ENCODE assay signal across 9 mouse cellular contexts in the genomic region with DNA sequence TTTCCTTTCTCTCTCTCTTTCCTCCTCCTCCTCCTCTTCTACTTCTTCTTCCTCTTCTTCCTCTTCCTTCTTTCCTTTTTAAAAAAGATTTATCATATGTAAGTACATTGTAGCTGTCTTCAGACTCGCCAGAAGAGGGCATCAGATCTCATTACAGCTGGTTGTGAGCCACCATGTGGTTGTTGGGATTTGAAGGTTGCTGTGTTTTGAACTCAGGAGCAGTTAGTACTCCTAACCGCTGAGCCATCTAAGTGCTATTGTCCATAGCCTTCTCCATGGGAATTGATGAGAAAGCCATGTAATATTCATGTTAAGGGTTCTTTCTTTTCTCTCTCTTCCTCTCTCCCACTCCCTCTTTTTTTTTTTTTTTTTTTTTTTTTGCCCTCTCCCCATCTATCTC. TPM values are rescaled to one million over a fixed set of nuclear protein-coding genes. Genes with fewer than 3 reads are reported as not detected.
DNase-seq lines count a peak whose midpoint lies in the region; ATAC-seq lines count a peak whose summit lies in the region.
"Had no signal": no experiment of that assay in that cellular context is flagged by ENCODE, and none has a peak within 500 bp of the region (broad histone marks: within the 10 kb centered on the region; RNA-seq: fewer than 3 reads in every experiment).

No protein-coding gene starts in this region.

- H3K27me3 ChIP-seq in kidney, embryonic 15.5 days, result no peaks in the 10 kb centered on the region
- H3K27me3 ChIP-seq in limb, embryonic 10.5 days (ENCODE audit: low read depth, poor library complexity, severe bottlenecking), result no peaks in the 10 kb centered on the region
- H3K27me3 ChIP-seq: embryonic facial prominence, embryonic 13.5 days had no signal

- no peak overlapping the region for H3K4me3 ChIP-seq in kidney, embryonic 15.5 days (replicated peaks)
- peak overlapping the region; percentile 73; the same call in 1 of the 2 replicates for H3K4me3 ChIP-seq in limb, embryonic 10.5 days

- no peaks in the 10 kb centered on the region for H3K9me3 ChIP-seq in kidney, embryonic 15.5 days (replicated peaks)
- no peaks in the 10 kb centered on the region for H3K9me3 ChIP-seq in limb, embryonic 10.5 days (replicated peaks)
- H3K9me3 ChIP-seq: embryonic facial prominence, embryonic 13.5 days had no signal

- H3K36me3 ChIP-seq in kidney, embryonic 15.5 days, result peaks cover 45% of the 10 kb centered on the region
- peaks cover 48% of the 10 kb centered on the region for H3K36me3 ChIP-seq in limb, embryonic 10.5 days

- WGBS in kidney, embryonic 15.5 days, result 36% methylated on average over 2 of the region's 2 CpGs
- 36% methylated on average over 2 of the region's 2 CpGs for WGBS in limb, embryonic 10.5 days

- H3K27ac ChIP-seq in kidney, embryonic 15.5 days, result no peak overlapping the region
- H3K27ac ChIP-seq in limb, embryonic 10.5 days, result no peak overlapping the region

- H3K9ac ChIP-seq in kidney, embryonic 15.5 days, result no peak overlapping the region

- H3K4me2 ChIP-seq in kidney, embryonic 15.5 days, result no peak overlapping the region

- peaks cover 13% of the 10 kb centered on the region for H3K4me1 ChIP-seq in kidney, embryonic 15.5 days
- H3K4me1 ChIP-seq in limb, embryonic 10.5 days, result peaks cover 9% of the 10 kb centered on the region

- peak; percentile 47 for DNase-seq in adrenal gland, adult 2 months
- DNase-seq in adrenal gland, postnatal 10 days, result no peak
- peak; percentile 57 for DNase-seq in kidney, adult 9 months
- peak; percentile 79 for DNase-seq in R1 (ENCODE audit: low read depth, low spot score)
- DNase-seq in limb, embryonic 10.5 days (ENCODE audit: low spot score), result no peak
- no peak for DNase-seq in c-Kit-positive CD71-positive TER-119-positive erythroid progenitor cells, embryonic 14.5 days (ENCODE audit: low spot score)

- ATAC-seq in kidney, embryonic 15.5 days (replicated peaks; ENCODE audit: low FRiP score), result no peak
- 0 out of 2 replicates have a peak, but pooled peaks have one; percentile 16 for ATAC-seq in monocyte, adult 5-6 weeks (replicated peaks; ENCODE audit: insufficient number of reproducible peaks, low FRiP score, low TSS enrichment, poor library complexity, severe bottlenecking)

RNA-seq across cellular contexts. Expression of a gene that starts 0.5 kb away (rescaled TPM):
- total RNA-seq in adrenal gland, adult 2 months (2021), result 10 to 100 TPM; 72.1 to 73.8 TPM
- 23.8 and 32.5 TPM in 2 replicates for polyA plus RNA-seq in adrenal gland, adult 2 months (2012; rRNA removed)
- total RNA-seq in adrenal gland, postnatal 10 days (2021), result 10 to 100 TPM; 46.6 to 59.3 TPM
- polyA plus RNA-seq in kidney, embryonic 15.5 days (2015; fragmentation: Nextera tagmentation; extraction: Ambion mirVana), result 69.9 and 70.6 TPM in 2 replicates
- 49.1 and 60.3 TPM in 2 replicates for polyA plus RNA-seq in limb, embryonic 10.5 days (2016; fragmentation: Nextera tagmentation; extraction: Ambion mirVana)
- total RNA-seq in monocyte, adult 5-6 weeks (2017), result 52.4 to 94.4 TPM (median 62.0 TPM) in 3 replicates

RNA-seq across cellular contexts. Expression of a gene that starts 15.4 kb away (rescaled TPM):
- 10 to 100 TPM; 52.3 to 54.4 TPM for total RNA-seq in adrenal gland, adult 2 months (2021)
- 8.6 and 10.2 TPM in 2 replicates for polyA plus RNA-seq in adrenal gland, adult 2 months (2012; rRNA removed)
- total RNA-seq in adrenal gland, postnatal 10 days (2021), result 10 to 100 TPM; 59.1 to 63.2 TPM
- polyA plus RNA-seq in kidney, embryonic 15.5 days (2015; fragmentation: Nextera tagmentation; extraction: Ambion mirVana), result 236 and 238 TPM in 2 replicates
- polyA plus RNA-seq in limb, embryonic 10.5 days (2016; fragmentation: Nextera tagmentation; extraction: Ambion mirVana), result 374 and 379 TPM in 2 replicates
- 72.4 to 84.1 TPM (median 74.7 TPM) in 3 replicates for total RNA-seq in monocyte, adult 5-6 weeks (2017)

RNA-seq across cellular contexts. Expression of a gene that starts 17.9 kb away (rescaled TPM):
- 100 to 1,000 TPM; 105 to 110 TPM for total RNA-seq in adrenal gland, adult 2 months (2021)
- polyA plus RNA-seq in adrenal gland, adult 2 months (2012; rRNA removed), result 34.5 and 37.2 TPM in 2 replicates
- 100 to 1,000 TPM; 101 to 108 TPM for total RNA-seq in adrenal gland, postnatal 10 days (2021)
- 149 and 152 TPM in 2 replicates for polyA plus RNA-seq in kidney, embryonic 15.5 days (2015; fragmentation: Nextera tagmentation; extraction: Ambion mirVana)
- 175 and 194 TPM in 2 replicates for polyA plus RNA-seq in limb, embryonic 10.5 days (2016; fragmentation: Nextera tagmentation; extraction: Ambion mirVana)
- total RNA-seq in monocyte, adult 5-6 weeks (2017), result 65.3 to 100 TPM (median 80.3 TPM) in 3 replicates

RNA-seq across cellular contexts. Expression of a gene that starts 22.8 kb away (rescaled TPM):
- total RNA-seq in adrenal gland, adult 2 months (2021), result 100 to 1,000 TPM; 199 to 282 TPM
- 81.4 and 98.2 TPM in 2 replicates for polyA plus RNA-seq in adrenal gland, adult 2 months (2012; rRNA removed)
- total RNA-seq in adrenal gland, postnatal 10 days (2021), result 100 to 1,000 TPM; 263 to 269 TPM
- 79.4 and 87.1 TPM in 2 replicates for polyA plus RNA-seq in kidney, embryonic 15.5 days (2015; fragmentation: Nextera tagmentation; extraction: Ambion mirVana)
- polyA plus RNA-seq in limb, embryonic 10.5 days (2016; fragmentation: Nextera tagmentation; extraction: Ambion mirVana), result 4.6 and 5.3 TPM in 2 replicates
- 24.0 to 71.5 TPM (median 39.2 TPM) in 3 replicates for total RNA-seq in monocyte, adult 5-6 weeks (2017)

RNA-seq across cellular contexts. Expression of a gene that starts 22.9 kb away (rescaled TPM):
- 10 to 100 TPM; 28.5 to 51.2 TPM for total RNA-seq in adrenal gland, adult 2 months (2021)
- polyA plus RNA-seq in adrenal gland, adult 2 months (2012; rRNA removed), result 19.7 and 26.7 TPM in 2 replicates
- total RNA-seq in adrenal gland, postnatal 10 days (2021), result 10 to 100 TPM; 59.6 to 60.9 TPM
- polyA plus RNA-seq in kidney, embryonic 15.5 days (2015; fragmentation: Nextera tagmentation; extraction: Ambion mirVana), result 39.8 and 40.5 TPM in 2 replicates
- polyA plus RNA-seq in limb, embryonic 10.5 days (2016; fragmentation: Nextera tagmentation; extraction: Ambion mirVana), result 8.5 and 10.3 TPM in 2 replicates
- 111 to 176 TPM (median 141 TPM) in 3 replicates for total RNA-seq in monocyte, adult 5-6 weeks (2017)

Comparison
In these comparisons a context has a peak if more than half of its experiments do, and no peak if none do; other contexts are left out.
1. DNase-seq: peak in adrenal gland, adult 2 months (single experiment), kidney, adult 9 months (single experiment) and R1 (single experiment); none in adrenal gland, postnatal 10 days (single experiment), limb, embryonic 10.5 days (single experiment) and c-Kit-positive CD71-positive TER-119-positive erythroid progenitor cells, embryonic 14.5 days (single experiment).